Mouse (Mus musculus) spleen, adult 2 months (tissue): ENCODE measurements around the gene Actr8. TPM values are rescaled to one million over a fixed set of nuclear protein-coding genes. Genes with fewer than 3 reads are reported as not detected.

Experiments
- DNase-seq, 2 experiments: peaks; one replicate each; pipeline versions ENCODE4 v3.0.0 to v3.0.0-alpha.2; 2012 to 2021; ENCODE audit warnings: low spot score in 2 of 2, low read depth in 1 of 2
- H3K27ac ChIP-seq: fragments of 200-500 bp; 2 replicates; pipeline ENCODE4 v1.5.1; 2012; ENCODE audit warnings: low read length, inconsistent platforms; ENCODE audit not compliant: insufficient read depth
- H3K27me3 ChIP-seq: fragments of 200-500 bp; 2 replicates; pipeline ENCODE4 v1.6.1; 2012; ENCODE audit warnings: mild to moderate bottlenecking, moderate library complexity, low read length, inconsistent platforms; ENCODE audit not compliant: control insufficient read depth, insufficient read depth
- H3K36me3 ChIP-seq: fragments of 200-500 bp; 2 replicates; pipeline ENCODE4 v1.6.1; 2012; ENCODE audit warnings: mild to moderate bottlenecking, low read length, inconsistent platforms; ENCODE audit not compliant: control insufficient read depth, insufficient read depth
- H3K4me1 ChIP-seq: fragments of 200-500 bp; 2 replicates; pipeline ENCODE4 v1.6.1; 2011; ENCODE audit warnings: inconsistent platforms; ENCODE audit not compliant: control insufficient read depth, insufficient read depth, insufficient read length
- H3K4me3 ChIP-seq: fragments of 200-500 bp; 2 replicates; pipeline ENCODE4 v1.5.1; 2011; ENCODE audit warnings: mild to moderate bottlenecking, inconsistent platforms; ENCODE audit not compliant: insufficient read depth, insufficient read length; ENCODE audit errors: extremely low read depth
- CTCF ChIP-seq: fragments of 200-500 bp; IDR thresholded peaks from 2 replicates; pipeline ENCODE4 v1.5.1; 2011; ENCODE audit warnings: mild to moderate bottlenecking, inconsistent platforms; ENCODE audit not compliant: insufficient read depth, insufficient read length, insufficient replicate concordance; ENCODE audit errors: extremely low read depth
- POLR2A ChIP-seq: fragments of 200-500 bp; IDR thresholded peaks from 2 replicates; pipeline ENCODE4 v1.6.1; 2011; ENCODE audit warnings: low read depth, low read length, inconsistent platforms
- WGBS: fragments of 180-500 bp; shearing (Covaris S2); methylation state at CpG from one replicate; pipeline ENCODE4 v1.1.7; 2018; 5-methylcytosine and 5-hydroxymethylcytosine counted together
- polyA plus RNA-seq: library from polyadenylated mRNA; depleted of rRNA; stranded (reverse); fragments of >200 nt; gene quantifications from 2 replicates; pipeline ENCODE4 v1.2.3, GENCODE M21; 2012

Gene Actr8
- polyA plus RNA-seq, 1 experiment = 14.1 TPM

DNA sequence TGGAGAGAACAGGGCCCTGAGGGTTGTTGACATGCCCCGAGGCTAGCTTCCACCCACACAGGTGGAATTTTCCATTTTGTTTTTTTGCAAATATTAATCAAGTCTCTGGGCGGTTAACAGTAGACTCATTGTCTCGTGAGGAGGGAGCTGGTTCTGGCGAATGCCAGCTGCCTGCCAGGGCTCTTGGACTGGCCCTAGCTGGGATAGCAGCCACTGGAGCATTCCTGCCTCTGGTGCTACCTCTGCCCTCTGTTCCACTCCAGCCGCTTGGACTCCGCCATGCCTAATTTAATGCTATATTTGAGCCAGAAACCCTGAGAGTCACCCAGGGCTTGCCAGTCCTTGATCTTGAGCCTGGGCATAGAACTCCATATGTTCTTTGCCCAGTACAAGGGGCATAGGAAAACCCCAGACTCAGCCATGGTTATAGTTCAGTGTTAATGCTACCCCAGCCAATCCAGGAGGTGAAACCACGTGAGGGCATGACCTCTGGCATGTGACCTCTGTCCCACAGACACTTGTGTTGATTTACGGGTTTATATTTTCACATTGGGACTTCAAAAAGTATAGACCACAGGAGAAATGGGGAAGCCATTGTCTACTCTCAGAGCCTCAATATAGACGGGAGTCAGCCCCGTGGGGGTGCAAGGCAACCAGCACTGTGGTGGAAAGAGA lies 33.9 kb downstream of the Actr8 start:
- 79% methylated on average over 10 of the region's 10 CpGs for WGBS
- Histone ChIP-seq H3K27me3 (peaks cover 7% of the 10 kb centered on the region; the same call in 1 of the 2 replicates), H3K4me3 (no peak overlapping the region), H3K36me3 (no peaks in the 10 kb centered on the region), H3K27ac (no peak overlapping the region), H3K4me1 (peaks cover 15% of the 10 kb centered on the region)
- TF ChIP-seq POLR2A (no peak), CTCF (no peak)
- DNase-seq = no peak

DNA sequence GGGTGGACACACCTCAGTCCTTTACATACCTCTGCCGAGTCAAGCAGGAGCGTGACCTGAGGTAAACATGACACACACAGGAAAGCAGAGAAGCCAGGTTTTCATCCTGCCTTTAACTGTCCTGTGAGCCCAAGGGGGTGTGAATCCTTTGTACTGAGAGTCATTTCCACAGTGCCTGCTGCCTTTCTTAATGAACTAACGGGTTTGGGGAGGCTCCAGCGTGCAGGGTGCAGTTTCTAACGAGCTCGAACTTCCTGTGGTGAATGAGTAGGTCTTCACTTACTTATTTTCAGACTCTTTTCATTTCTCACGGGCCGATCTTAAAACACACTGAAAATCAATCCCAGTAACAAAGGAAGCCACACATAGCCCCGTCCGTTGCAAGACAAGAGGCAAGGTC lies 36.4 kb downstream of the Actr8 start:
- Histone ChIP-seq H3K36me3 (no peaks in the 10 kb centered on the region), H3K4me3 (no peak overlapping the region), H3K27ac (no peak overlapping the region; the same call in 1 of the 2 replicates), H3K27me3 (no peaks in the 10 kb centered on the region), H3K4me1 (peaks cover 9% of the 10 kb centered on the region; the same call in 1 of the 2 replicates)
- WGBS = 12% methylated on average over 10 of the region's 10 CpGs
- no peak for DNase-seq
- TF ChIP-seq POLR2A (no peak), CTCF (no peak)

GRCm38 (mm10) chr14:30015008-30015407 lies 36.9 kb downstream of the Actr8 start:
- no peak for TF ChIP-seq POLR2A
- TF ChIP-seq CTCF = no peak
- H3K36me3 ChIP-seq = no peaks in the 10 kb centered on the region
- no peak overlapping the region for H3K4me3 ChIP-seq
- H3K27me3 ChIP-seq = no peaks in the 10 kb centered on the region
- peaks cover 9% of the 10 kb centered on the region; the same call in 1 of the 2 replicates for H3K4me1 ChIP-seq
- 30% methylated on average over 1 of the region's 1 CpGs for WGBS
- DNase-seq = no peak
- no peak overlapping the region for H3K27ac ChIP-seq

GRCm38 (mm10) chr14:30016666-30017065 lies 38.5 kb downstream of the Actr8 start:
- no peak for DNase-seq
- Histone ChIP-seq H3K27me3 (no peaks in the 10 kb centered on the region), H3K36me3 (no peaks in the 10 kb centered on the region), H3K4me1 (peaks cover 9% of the 10 kb centered on the region; the same call in 1 of the 2 replicates), H3K4me3 (no peak overlapping the region), H3K27ac (no peak overlapping the region)
- 88% methylated on average over 5 of the region's 5 CpGs for WGBS
- TF ChIP-seq POLR2A (no peak), CTCF (no peak)

DNA sequence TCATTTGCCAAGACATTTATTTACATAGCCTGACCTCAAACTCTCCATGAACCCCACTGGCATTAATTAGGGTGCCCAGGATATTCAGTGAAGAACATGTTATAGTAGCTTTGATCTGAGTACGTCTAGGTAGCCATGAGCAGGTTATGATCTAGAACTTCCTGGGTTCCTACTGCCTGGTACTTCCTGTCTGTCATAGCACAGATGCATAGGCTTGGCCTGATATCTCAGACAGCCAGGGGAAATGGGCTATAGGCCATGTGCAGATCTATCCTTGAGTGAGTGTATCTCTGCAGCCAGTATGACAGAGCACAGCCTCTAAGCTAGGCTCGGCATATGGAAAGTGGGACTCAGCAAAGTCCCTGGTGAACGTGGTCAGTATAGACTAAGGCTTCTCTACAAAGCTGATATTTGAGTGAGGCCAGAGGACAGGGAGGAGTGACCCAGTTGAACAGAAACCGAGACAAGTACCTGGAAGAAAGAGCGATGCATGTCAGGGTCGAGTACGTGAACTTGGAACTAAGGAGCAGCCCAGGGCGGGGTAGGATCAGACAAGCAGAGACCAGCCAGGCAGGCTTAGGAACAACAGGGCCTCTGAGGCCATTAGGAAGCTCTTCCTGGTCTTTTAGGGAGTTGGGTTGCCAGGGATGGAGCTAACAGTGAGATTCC lies 39.8 kb downstream of the Actr8 start:
- TF ChIP-seq CTCF (no peak), POLR2A (no peak)
- peaks cover 9% of the 10 kb centered on the region; the same call in 1 of the 2 replicates for H3K4me1 ChIP-seq
- no peak for DNase-seq
- no peaks in the 10 kb centered on the region for H3K27me3 ChIP-seq
- no peaks in the 10 kb centered on the region for H3K36me3 ChIP-seq
- no peak overlapping the region for H3K27ac ChIP-seq
- 90% methylated on average over 8 of the region's 8 CpGs for WGBS
- no peak overlapping the region for H3K4me3 ChIP-seq

- no peak for DNase-seq
- no peak overlapping the region for H3K27ac ChIP-seq
- WGBS = 97% methylated on average over 4 of the region's 4 CpGs
Measured at GRCm38 (mm10) chr14:30018463-30018801, 40.3 kb downstream of the Actr8 start.

GRCm38 (mm10) chr14:30018846-30019245 lies 40.7 kb downstream of the Actr8 start:
- TF ChIP-seq CTCF (no peak), POLR2A (no peak)
- no peak for DNase-seq
- H3K27ac ChIP-seq = no peak overlapping the region
- H3K36me3 ChIP-seq = no peaks in the 10 kb centered on the region
- H3K27me3 ChIP-seq = no peaks in the 10 kb centered on the region
- H3K4me1 ChIP-seq = peaks cover 9% of the 10 kb centered on the region; the same call in 1 of the 2 replicates
- WGBS = 91% methylated on average over 6 of the region's 6 CpGs
- no peak overlapping the region for H3K4me3 ChIP-seq

More at GRCm38 (mm10) chr14:30018463-30018801, 40.3 kb downstream of the Actr8 start:
- Histone ChIP-seq H3K36me3 (no peaks in the 10 kb centered on the region), H3K4me3 (no peak overlapping the region), H3K27me3 (no peaks in the 10 kb centered on the region), H3K4me1 (peaks cover 9% of the 10 kb centered on the region; the same call in 1 of the 2 replicates)
- TF ChIP-seq CTCF (no peak), POLR2A (no peak)
